Mouse (Mus musculus) T-helper 17 cell (primary cell): Measurements from ENCODE around the gene Tctn1.

ENCODE experiments used
- in situ Hi-C, 2 experiments: fragments of 300-600 bp; cut with MboI, MseI; formaldehyde crosslinking; loops; 1 replicate in 1 of 2; 2 replicates in 1 of 2; pipeline ENCODE4 v1.15.1; 2025; ENCODE audit warnings: high pct_unique_total_duplicates in 2 of 2

Tctn1 gene

DNA sequence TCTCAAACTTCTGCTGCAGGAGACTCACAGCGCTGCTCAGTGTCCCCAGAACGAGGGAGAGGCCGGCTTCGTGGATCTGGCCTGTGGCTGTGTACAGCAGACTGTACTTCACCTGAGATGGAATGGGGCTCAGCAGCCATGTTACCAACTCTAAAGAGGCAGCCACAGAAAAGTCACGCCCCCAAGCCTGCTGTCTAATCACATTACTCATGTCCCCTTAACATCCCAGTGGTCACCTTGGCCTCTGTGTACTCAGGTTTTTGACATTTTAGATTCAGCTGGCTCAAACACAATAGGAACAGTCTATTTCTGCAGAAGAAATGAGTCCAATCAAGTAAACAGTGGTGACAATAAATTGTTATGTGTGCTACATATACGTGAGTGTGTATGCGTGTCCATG, 16.3 kb downstream of the Tctn1 start:
- in situ Hi-C loops = no loop called here

DNA sequence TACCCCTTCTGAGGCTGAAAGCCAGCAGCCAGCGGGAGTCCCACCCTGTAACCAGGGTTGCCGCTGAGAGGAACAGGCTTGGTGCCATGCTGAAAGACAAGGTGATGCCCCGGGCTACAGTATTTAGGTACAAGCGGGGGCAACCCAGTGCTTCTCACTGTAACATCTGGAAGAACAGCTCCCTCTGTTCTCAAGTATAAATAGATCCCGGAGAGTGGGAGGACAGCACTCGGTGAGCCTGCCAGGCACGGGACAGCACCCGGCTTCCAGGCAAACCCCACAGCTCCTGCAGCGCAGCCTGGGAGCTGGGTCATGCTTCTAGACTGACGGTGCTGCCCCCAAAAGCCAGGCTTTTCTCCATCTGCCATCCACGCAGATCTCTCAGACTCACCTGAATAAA, 16.7 kb downstream of the Tctn1 start:
- in situ Hi-C loops = no loop called here

DNA sequence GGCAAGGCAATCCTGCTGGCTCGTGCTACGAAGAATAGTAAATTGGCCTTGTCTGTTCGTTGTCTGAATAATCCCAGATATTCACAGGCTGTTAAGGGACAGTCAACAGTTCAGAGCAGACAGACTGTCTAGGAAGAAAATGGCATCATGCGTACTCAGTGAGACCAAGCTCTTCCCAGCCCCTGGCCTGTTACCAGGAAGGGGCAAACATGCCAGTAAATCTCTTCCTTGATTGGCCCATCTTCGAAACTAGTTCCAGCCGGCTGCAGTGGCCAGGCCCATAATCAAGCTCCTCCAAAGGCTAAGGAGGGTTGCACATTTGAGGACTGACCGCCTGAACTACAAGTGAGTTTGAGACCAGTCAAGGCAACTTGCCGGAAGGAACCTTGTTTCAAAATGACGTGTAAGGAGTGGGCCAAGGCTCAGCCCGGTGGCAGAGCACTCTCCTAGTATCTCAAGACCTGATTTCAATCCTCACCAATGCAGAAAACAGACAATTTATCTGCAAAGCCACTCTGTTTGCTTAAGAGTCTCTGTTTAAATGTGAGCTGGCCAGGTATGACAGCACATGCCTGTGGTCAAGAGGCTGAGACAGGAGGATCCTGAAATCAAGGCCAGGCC, 17.6 kb downstream of the Tctn1 start:
- in situ Hi-C loops = no loop called here

DNA sequence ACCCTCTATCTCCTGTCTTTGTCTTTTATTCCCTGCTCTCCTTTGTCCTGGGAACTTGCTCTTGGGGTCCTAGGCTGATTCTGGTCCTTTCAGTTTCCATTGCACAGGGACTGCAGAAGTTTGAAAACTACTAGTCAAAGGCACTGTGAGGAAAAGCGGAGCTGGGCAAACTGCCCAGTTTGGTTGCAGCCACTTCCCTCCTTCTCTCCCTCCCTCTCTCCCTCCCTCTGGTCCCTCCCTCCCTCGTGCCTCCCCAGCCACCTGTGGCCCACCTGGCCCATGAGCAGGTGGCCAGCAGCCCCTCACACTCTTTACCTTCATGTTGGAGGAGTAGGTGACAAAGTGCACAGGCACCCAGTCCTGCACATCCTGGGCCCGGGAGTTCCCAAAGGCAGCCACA, 19.1 kb downstream of the Tctn1 start:
- in situ Hi-C loops = no loop called here

DNA sequence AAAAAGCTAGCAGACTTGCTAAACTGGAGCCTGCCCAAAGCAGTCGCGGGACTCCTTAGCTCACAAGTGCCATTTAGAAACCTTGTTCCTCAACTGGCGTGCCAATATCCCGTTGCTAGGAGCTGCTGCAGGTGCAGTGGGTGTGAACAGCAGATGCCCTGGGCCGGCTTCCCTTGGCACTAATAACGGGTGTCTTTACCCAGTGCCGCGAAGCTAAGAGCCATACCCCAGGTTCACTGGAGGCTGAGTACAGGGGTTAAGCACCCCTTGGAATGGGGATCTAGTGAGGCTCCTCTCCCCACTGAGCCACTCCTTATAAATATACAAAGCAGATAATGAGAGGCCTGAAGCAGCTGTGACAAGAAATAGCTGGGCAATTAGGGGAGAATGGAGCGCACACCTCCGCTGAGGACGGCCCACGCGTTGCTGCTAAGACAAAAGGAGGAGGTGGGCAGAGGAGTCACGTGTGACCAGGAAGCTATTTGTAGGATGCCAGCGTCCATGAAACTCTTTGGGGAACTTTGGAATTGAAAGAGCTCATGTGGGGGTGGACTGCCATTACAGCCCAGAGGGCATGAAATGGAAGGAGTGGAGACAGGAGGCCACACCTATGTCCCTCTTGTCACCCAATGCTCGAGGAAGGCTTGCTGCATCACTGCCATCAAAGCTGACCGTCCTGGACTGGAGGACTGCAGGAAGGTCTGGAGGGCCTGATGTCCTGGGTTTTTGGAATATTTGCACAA, 20.3 kb downstream of the Tctn1 start:
- in situ Hi-C loops = no loop called here

DNA sequence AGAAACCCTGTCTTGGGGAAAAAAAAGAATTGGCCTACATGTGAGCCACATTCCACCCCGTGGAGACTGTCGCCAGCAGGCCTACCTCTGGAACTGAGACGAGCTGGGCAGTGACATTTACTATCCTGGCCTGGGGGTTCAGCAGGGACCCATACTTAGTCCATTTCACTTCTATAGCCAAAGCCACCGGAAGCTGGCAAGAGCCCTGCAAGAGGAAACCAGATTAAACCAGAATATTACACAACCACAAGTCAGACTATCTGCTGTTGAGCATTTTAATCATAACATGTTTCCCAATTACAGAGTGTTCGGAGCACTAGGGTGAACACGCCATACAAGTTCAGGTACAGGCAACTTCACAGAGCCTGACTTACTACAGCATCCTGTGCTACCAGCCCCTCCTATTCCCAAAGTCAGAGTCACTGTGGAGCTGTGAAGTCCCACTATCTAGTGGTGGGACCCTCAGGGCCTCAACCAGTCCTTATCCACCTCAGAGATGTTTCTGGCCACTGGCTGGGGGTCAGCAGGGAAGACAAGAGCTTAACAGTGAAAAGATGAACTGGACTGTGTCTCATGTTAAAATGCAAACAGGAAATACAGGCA, 21.6 kb downstream of the Tctn1 start:
- in situ Hi-C loops = no loop called here

DNA sequence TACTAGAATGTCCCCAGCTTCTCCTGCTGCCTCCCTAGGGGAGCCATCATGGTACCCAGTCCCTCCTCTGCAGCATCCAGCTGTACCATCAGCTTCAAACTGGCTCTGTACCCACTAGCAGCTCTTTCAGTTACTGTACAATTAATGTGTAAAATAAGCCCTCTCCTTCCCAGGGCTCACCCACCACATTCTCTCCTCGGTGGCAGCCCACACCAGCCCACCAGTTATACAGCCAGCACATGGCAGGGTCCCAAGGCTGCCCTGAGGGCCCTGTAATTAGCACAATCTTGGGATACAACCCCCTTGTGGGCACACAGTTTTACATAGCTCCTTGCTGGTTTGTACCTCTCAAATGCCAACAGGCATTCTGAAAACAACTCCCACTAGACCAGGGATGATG, 23.3 kb downstream of the Tctn1 start:
- in situ Hi-C loops = no loop called here

DNA sequence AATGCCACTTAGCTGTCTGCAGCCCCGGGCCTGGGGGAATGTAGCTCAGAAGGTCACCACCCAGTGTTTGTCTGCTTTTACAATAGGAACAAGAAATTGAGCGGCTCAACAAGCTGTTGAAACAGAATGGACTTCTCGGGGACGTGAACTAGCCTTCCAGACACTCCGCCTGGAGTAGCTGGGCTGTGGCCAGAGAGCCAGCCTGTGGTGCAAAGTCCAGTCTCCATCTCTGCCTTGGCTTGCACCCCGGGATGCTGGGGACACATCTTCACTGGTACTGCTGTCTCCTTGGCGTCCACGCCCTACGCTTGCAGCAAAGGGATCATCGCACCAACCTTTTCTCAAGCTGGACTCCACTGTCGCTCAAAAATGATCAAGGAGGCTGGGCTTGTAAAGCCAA, 23.7 kb downstream of the Tctn1 start:
- in situ Hi-C loops = no loop called here

DNA sequence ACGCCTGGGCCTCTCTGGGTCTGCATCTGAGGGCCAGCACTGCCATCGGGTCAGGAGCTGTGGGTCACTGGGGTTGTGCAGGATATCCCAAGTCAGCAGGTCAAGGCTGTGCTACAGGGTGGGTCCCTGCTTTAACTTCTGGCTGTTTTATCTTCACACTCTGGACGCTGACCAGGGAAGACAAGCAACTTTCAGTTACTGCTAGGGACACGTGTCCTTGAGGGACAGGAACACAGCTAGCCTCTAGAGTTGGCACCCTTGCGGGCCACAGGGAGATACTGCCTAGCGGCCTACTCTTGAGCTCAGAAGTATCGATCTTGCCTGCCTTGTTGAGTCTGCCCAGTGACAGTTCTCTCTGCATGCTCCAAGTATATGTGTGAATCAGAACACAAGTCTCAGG, 24.6 kb downstream of the Tctn1 start:
- in situ Hi-C loops = loop anchor here in 1 of 2 experiments (5.0 kb wide), 1 partner anchor 72 kb away; no protein-coding TSS in a partner anchor

DNA sequence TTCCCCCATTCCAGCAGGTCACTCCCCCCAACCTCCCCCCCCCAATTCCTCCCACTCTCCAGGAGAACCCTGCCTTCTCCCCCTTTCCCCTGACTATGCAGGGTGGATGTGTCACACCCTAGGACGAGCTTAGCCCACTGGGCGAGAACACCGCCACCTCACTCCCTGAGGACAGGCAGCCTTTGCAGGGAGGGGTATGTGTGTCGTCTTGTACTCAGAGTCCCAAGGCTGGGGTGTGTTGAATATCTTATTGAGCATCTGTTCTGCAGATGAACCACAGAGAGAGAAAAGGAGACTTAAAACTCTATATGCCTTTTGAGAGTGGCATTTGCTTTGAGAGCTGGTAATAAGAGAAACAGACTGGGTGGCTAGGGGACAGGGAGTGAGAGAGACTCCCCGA, 27.1 kb downstream of the Tctn1 start:
- in situ Hi-C loops = loop anchor here in 1 of 2 experiments (5.0 kb wide), 1 partner anchor 70 kb away; no protein-coding TSS in a partner anchor

DNA sequence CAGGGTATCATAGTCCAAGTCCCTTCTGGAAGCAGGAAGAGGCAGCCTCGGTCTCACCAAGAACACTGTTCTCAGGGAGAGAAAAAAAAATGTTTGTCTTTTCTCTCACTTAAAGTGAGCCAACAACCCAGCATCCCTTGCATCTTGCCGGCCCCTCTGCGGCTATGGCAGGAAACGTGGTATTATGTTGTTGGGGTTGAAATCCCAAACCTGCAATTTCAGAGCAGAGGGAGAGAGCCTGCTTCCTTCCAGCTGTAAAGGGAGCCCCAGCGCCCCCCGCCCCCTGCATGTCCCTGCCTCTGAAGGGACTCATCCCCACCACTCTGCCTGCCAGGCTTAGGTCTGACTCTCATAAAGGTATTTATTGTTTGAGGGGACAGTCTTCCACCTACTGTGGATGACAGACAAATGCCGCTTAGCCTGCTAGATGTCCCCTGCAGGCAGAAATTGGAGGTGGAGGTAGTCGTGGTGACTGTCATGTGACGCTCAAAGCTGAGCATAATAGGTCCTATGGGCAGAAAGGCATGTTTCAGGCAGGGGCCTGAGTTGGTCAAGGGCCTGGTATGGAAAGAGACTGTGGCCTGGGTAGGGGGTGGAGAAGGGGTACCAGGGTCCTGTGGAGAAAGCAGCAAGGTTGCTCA, 28.9 kb downstream of the Tctn1 start:
- in situ Hi-C loops = loop anchor here in 1 of 2 experiments (5.0 kb wide), 1 partner anchor 68 kb away; no protein-coding TSS in a partner anchor

DNA sequence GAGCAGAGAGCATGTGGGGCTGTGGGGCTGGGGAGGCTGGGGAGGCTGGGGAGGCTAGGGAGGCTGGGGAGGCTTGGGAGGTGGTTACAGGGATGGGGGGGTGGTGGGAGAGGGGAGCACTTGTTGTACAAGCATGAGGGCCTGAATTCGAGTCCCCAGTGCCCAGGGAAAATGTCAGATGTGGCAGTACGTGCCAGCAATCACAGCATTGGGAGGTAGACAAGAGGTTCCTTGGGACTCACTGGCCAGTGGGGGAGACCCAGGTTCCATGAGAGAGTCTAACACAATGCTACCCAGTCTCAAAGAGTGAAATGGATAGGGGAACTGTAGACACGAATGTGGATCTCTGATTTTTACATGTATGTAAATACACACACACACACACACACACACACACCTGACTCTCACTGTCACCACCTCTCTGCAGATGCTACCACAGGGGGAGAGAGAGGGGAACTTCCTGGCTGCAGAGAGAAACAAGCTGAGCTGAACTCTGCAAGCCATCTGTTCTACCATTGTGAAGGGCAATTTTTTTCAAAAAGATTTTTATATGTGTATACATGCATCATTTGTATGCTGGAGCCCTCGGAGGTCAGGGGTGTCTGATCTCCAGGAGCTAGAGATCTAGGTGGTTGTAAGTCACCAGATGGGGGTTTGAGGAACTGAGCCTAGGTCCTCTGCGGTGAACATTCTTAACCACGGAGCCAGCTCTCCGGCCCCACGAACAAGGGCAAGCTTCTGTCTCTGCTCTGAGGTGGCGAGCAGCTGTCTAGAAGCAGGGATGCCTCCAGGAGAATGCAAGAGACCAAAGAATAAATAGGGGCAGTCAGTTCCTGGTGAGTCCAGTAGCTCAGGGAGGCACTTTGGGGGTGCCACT, 29.7 kb downstream of the Tctn1 start:
- in situ Hi-C loops = loop anchor here in 1 of 2 experiments (5.0 kb wide), 1 partner anchor 67 kb away; no protein-coding TSS in a partner anchor

DNA sequence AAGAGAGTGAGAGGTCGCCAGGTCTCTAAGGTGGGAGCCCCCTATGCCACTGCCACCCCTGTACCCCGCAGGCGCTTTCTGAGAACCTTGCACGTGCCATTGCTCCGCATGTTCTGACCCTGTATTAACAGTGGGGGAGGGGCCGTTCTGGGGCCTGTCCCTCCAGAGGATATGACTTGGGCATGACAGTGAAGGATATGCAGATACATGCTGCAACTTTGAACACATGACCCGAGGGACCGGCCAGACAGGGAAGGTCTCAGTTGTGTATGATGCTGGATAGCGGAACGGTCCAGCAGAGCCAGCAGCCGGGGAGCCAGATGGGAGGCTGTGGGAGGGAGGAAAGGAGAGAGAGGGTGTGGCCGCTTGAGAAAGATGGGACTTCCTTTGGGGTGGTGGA, 30.6 kb downstream of the Tctn1 start:
- in situ Hi-C loops = no loop called here

DNA sequence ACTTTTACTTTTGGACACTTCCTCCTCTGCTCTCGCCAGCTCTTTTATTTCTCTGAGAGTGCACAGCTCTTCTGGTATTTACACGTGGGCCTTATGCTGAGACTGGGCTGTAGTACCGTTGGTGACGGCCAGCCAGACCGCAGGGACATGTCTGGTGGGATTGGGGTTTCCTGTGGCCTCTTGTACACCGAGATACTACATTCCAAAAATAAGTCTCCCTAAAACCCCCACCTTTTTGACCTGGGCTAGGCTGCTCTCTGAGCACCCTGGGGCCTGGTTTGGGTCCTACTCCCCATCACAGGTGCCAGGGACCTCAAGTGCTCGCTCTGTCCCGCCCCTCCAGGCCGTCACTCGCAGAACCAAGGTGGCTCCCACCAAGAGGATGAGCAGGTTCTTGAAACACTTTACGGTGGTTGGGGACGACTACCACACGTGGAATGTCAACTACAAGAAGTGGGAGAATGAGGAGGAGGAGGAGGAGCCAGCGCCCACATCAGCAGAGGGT, 31.1 kb downstream of the Tctn1 start:
- in situ Hi-C loops = no loop called here

DNA sequence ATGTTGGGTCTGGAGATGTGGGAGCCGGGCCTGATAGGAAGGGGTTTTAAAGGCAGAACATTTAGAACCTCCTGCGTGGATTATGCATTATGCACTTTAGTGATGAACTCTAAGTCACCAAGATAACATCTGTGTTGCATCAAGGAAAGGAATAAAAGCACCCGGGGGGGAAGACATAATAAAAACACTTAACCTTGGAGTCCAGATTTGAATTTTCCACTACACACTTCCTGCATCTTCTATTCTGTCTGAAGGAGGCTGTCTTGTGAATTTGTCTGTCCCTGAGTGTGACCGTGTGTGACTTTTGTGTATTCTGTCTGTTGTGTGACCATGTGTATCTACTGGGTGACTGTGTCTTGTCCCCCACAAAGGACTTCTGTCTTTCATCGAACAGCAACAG, 32.3 kb downstream of the Tctn1 start:
- in situ Hi-C loops = no loop called here

DNA sequence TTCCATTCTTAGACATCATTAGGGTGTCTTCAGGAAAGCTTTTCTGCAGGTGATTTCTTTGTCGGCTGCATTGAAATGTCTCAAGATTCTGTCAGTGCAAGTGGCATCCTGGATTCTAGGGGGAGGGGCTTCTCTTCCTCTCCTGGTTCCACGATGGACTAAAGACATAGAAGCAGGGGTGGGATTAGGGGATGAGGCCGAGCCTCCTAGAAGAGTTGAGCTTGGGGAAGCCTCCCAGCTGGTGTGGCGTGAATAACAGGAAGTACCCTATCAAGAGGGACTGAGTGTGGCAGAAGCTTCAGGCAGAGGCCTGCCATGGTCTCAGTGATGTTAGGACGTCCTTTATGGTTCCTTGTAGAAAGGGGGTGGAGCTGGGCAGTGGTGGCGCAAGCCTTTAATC, 32.8 kb downstream of the Tctn1 start:
- in situ Hi-C loops = no loop called here

DNA sequence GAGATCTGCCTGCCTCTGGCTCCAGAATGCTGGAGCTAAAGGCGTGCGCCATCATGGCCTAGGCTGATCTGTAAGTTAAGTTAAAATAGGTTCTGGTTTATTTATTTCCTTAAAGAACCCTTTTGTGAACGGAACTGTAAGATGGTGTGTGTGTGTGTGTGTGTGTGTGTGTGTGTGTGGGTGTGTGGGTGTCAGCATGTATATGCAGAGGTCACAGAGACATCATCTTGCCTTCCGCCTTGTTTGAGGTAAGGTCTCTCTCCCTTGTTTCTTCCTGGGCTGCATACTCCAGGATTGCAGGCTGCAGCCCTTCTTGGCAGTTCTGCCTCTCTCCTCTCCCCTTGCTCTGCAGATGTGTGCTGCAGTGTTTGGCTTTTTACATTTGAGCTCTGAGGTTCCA, 33.4 kb downstream of the Tctn1 start:
- in situ Hi-C loops = no loop called here

DNA sequence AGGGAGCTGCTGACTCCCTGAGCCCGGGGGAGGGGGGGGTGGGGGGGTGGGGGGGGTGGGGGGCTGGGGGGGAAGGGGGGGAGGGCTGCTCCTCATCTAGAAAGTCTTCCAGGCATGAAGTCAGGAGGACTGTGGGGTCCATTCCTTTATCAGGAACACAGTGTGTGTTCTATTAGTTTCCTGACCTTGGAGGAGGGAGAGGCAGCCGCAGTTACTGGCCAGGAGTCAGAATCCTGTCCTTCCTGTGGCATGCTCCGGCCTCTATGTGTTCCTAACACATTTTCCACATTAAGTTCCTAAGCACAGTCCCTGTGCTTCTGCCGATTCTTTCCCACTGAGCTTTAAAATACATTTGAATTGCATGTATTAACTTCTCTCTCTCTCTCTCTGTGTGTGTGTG, 35.5 kb downstream of the Tctn1 start:
- in situ Hi-C loops = loop anchor here in 1 of 2 experiments (5.0 kb wide), 1 partner anchor 96 kb away; no protein-coding TSS in a partner anchor

DNA sequence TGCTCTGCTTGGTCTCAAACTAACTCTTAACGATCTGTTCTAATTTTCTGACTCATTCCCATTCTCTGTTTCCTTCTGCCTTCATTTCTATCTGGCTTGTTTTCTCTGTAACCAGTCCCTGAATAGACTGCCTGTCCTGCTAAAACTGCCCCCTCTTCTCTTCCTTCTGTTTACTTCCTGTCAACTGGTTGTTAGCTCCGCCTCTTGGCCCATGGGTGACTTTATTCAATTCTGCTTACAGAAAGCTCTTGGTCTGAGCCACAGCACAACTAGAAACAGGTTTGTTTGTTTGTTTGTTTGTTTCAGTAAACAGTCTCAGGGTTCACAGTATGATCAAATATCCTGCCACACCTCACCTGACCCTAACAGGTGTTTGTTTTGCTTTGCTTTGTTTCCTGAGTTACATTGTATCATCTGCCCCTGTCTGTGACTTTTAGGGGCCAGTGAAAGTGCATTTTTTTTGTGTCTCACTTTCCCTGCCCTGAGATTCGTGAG, 35.9 kb downstream of the Tctn1 start:
- in situ Hi-C loops = loop anchor here in 1 of 2 experiments (5.0 kb wide), 1 partner anchor 96 kb away; no protein-coding TSS in a partner anchor

DNA sequence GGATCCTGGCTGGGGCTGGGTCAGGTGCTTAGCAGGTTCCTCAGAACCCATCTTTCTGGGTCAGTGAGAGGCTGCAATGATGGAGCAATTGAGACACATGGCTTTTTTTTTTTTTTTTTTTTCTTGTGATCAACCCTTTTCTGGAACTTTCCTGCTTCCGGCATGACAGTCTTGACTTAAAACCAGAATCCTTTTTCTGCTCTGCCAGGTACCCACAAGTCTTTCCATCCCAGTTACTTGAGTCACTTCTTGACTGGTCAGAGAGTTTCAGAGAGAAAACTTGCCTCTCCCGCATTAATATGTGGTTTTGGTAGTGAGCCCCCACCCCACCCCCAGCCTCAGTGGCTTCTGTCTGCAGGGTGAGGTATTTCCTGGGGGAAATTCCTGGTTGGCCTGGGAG, 40.0 kb downstream of the Tctn1 start:
- in situ Hi-C loops = no loop called here

DNA sequence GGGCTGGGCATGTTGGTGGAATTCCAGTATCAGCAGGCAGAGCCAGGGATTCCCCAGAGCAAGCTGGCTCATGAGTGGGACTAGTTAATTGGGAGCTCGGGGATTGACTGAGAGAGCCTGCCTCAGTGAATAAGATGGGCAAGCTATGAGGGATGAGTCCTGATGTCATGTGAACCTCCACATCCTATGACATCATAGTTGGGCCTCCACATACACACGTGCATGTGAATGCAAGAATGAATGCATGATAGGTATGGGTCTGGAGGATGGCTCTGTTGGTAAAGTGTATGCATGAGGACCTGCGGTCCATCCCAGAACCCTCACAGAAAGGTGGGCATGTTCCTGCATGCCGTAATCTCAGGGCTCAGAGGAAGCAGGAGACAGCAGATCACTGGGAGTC, 43.2 kb downstream of the Tctn1 start:
- in situ Hi-C loops = no loop called here
